Mouse (Mus musculus) neural tube, embryonic 12.5 days (tissue): Measurements from ENCODE around the gene Csnk2b. TPM values are rescaled to one million over a fixed set of nuclear protein-coding genes. Genes with fewer than 3 reads are reported as not detected.
A peak's percentile ranks its signal among the peaks of the same experiment; 100 is the strongest.
"Not testable (repeated sequence)": the region's sequence is repeated elsewhere in the genome, so short reads cannot be mapped to it uniquely, and the experiment has no call there.

Experiments
- ATAC-seq: fragments of 200-750 bp; cut with Nextera tagmentation; 2 replicates; pipeline ENCODE4 v1.8.0; 2017; ENCODE audit warnings: low read depth, mild to moderate bottlenecking, moderate TSS enrichment, moderate library complexity; ENCODE audit not compliant: low FRiP score
- H3K27ac ChIP-seq: fragments of 300-500 bp; sonication (generic); 2 replicates; pipeline ENCODE4 v1.5.1; 2016
- H3K27me3 ChIP-seq: fragments of 300-500 bp; sonication (generic); replicated peaks from 2 replicates; pipeline ENCODE4 v1.6.1; 2016; ENCODE audit warnings: mild to moderate bottlenecking
- H3K36me3 ChIP-seq: fragments of 300-500 bp; sonication (generic); 2 replicates; pipeline ENCODE4 v1.6.1; 2016; ENCODE audit warnings: mild to moderate bottlenecking
- H3K4me1 ChIP-seq: fragments of 300-500 bp; sonication (generic); 2 replicates; pipeline ENCODE4 v1.6.1; 2016
- H3K4me2 ChIP-seq: fragments of 300-500 bp; sonication (generic); replicated peaks from 2 replicates; pipeline ENCODE4 v1.6.1; 2016; ENCODE audit warnings: mild to moderate bottlenecking
- H3K4me3 ChIP-seq: fragments of 300-500 bp; sonication (generic); 2 replicates; pipeline ENCODE4 v1.5.1; 2016
- H3K9ac ChIP-seq: fragments of 300-500 bp; sonication (generic); 2 replicates; pipeline ENCODE4 v1.6.1; 2016; ENCODE audit warnings: mild to moderate bottlenecking
- H3K9me3 ChIP-seq: fragments of 300-500 bp; sonication (generic); 2 replicates; pipeline ENCODE4 v1.6.1; 2016; ENCODE audit warnings: mild to moderate bottlenecking
- WGBS: fragments of 180-500 bp; shearing (Covaris S2); methylation state at CpG from one replicate; pipeline ENCODE4 v1.1.7; 2016; 5-methylcytosine and 5-hydroxymethylcytosine counted together
- polyA plus RNA-seq: library from polyadenylated mRNA; unstranded; fragments of >200 nt; fragmentation: Nextera tagmentation; extraction: Ambion mirVana; gene quantifications from 2 replicates; pipeline ENCODE4 v1.2.1, GENCODE M21; 2016

Gene Csnk2b
- polyA plus RNA-seq, 1 experiment from 2014 or later, result 295 TPM

GRCm38 (mm10) chr17:35126206-35126611 lies 4.4 kb upstream of the Csnk2b start, which contains the start of gene D17H6S53E:
TSS of gene D17H6S53E (plus strand) at chr17:35126373.
- under 1% methylated on average over 36 of the region's 36 CpGs for WGBS
- Histone ChIP-seq H3K9ac (peak within 1 kb of the TSS; percentile 84), H3K4me1 (peaks cover 31% of the 10 kb centered on the region)

GRCm38 (mm10) chr17:35125578-35125977 lies 3.7 kb upstream of the Csnk2b start:
- peaks cover 31% of the 10 kb centered on the region for H3K4me1 ChIP-seq
- no peak overlapping the region for H3K27ac ChIP-seq
- peak overlapping the region; percentile 60; the same call in 1 of the 2 replicates for H3K4me3 ChIP-seq
- H3K9ac ChIP-seq, result peak overlapping the region; percentile 84
- peaks cover 17% of the 10 kb centered on the region for H3K36me3 ChIP-seq
- no peaks in the 10 kb centered on the region for H3K9me3 ChIP-seq
- no peak for ATAC-seq
- 35% methylated on average over 6 of the region's 6 CpGs for WGBS
- H3K4me2 ChIP-seq, result peak overlapping the region; percentile 82
- H3K27me3 ChIP-seq, result no peaks in the 10 kb centered on the region

More at GRCm38 (mm10) chr17:35126206-35126611, 4.4 kb upstream of the Csnk2b start, which contains the start of gene D17H6S53E:
- Histone ChIP-seq H3K27me3 (no peaks in the 10 kb centered on the region), H3K9me3 (no peaks in the 10 kb centered on the region), H3K4me3 (peak within 1 kb of the TSS; percentile 60), H3K36me3 (peaks cover 17% of the 10 kb centered on the region), H3K27ac (peak within 1 kb of the TSS; percentile 17; the same call in 1 of the 2 replicates), H3K4me2 (peak within 1 kb of the TSS; percentile 82)
- ATAC-seq, result peak; percentile 18; the same call in 1 of the 2 replicates

GRCm38 (mm10) chr17:35125081-35125480 lies 3.2 kb upstream of the Csnk2b start:
- peaks cover 36% of the 10 kb centered on the region for H3K4me1 ChIP-seq
- H3K36me3 ChIP-seq, result peaks cover 17% of the 10 kb centered on the region
- no peak for ATAC-seq
- WGBS, result 100% methylated on average over 1 of the region's 1 CpGs
- H3K9ac ChIP-seq, result no peak overlapping the region
- no peak overlapping the region for H3K4me3 ChIP-seq
- no peaks in the 10 kb centered on the region for H3K9me3 ChIP-seq
- no peak overlapping the region for H3K27ac ChIP-seq
- no peaks in the 10 kb centered on the region for H3K27me3 ChIP-seq
- no peak overlapping the region; the same call in 1 of the 2 replicates for H3K4me2 ChIP-seq

- not testable (repeated sequence) for ATAC-seq
- H3K4me1 ChIP-seq, result peaks cover 41% of the 10 kb centered on the region
These were observed 2.5 kb upstream of the Csnk2b start for GRCm38 (mm10) chr17:35124261-35124896.

GRCm38 (mm10) chr17:35123287-35123686 lies 1.4 kb upstream of the Csnk2b start:
- H3K9ac ChIP-seq, H3K9me3 ChIP-seq, H3K4me3 ChIP-seq, H3K27ac ChIP-seq, H3K27me3 ChIP-seq, H3K4me2 ChIP-seq, ATAC-seq: not testable (repeated sequence)
- Histone ChIP-seq H3K36me3 (peaks cover 25% of the 10 kb centered on the region), H3K4me1 (peaks cover 37% of the 10 kb centered on the region)
- WGBS, result 89% methylated on average over 9 of the region's 9 CpGs

More at GRCm38 (mm10) chr17:35124261-35124896, 2.5 kb upstream of the Csnk2b start:
- H3K9me3 ChIP-seq, H3K9ac ChIP-seq, H3K4me3 ChIP-seq, H3K27ac ChIP-seq, H3K27me3 ChIP-seq, H3K4me2 ChIP-seq: not testable (repeated sequence)
- peaks cover 17% of the 10 kb centered on the region for H3K36me3 ChIP-seq
- WGBS, result 94% methylated on average over 12 of the region's 12 CpGs

GRCm38 (mm10) chr17:35121143-35121799 lies 582 bp downstream of the Csnk2b start, which contains the start of gene Gpank1:
TSS of gene Gpank1 (plus strand) at chr17:35121455.
- ATAC-seq, result peak; percentile 94
- H3K4me3 ChIP-seq, result peak within 1 kb of the TSS; percentile 90
- peak within 1 kb of the TSS; percentile 97 for H3K4me2 ChIP-seq
- under 1% methylated on average over 50 of the region's 50 CpGs for WGBS
- H3K4me1 ChIP-seq, result peaks cover 21% of the 10 kb centered on the region
- H3K27ac ChIP-seq, result peak within 1 kb of the TSS; percentile 75
- H3K27me3 ChIP-seq, result no peaks in the 10 kb centered on the region
- H3K9me3 ChIP-seq, result no peaks in the 10 kb centered on the region
- peak within 1 kb of the TSS; percentile 96 for H3K9ac ChIP-seq
- H3K36me3 ChIP-seq, result peaks cover 40% of the 10 kb centered on the region

GRCm38 (mm10) chr17:35120745-35121142 lies 1.1 kb downstream of the Csnk2b start:
- Histone ChIP-seq H3K4me3 (peak overlapping the region; percentile 90), H3K27me3 (no peaks in the 10 kb centered on the region), H3K36me3 (peaks cover 45% of the 10 kb centered on the region), H3K4me2 (peak overlapping the region; percentile 97), H3K9me3 (no peaks in the 10 kb centered on the region), H3K4me1 (peaks cover 16% of the 10 kb centered on the region), H3K27ac (peak overlapping the region; percentile 22; the same call in 1 of the 2 replicates), H3K9ac (peak overlapping the region; percentile 96)
- WGBS, result under 1% methylated on average over 33 of the region's 33 CpGs
- no peak; the same call in 1 of the 2 replicates for ATAC-seq

- peaks cover 49% of the 10 kb centered on the region for H3K36me3 ChIP-seq
These were observed 6.5 kb downstream of the Csnk2b start, which contains the start of gene Ly6g5b for GRCm38 (mm10) chr17:35115046-35116019. TSS of gene Ly6g5b (minus strand) at chr17:35115428.

GRCm38 (mm10) chr17:35111774-35112173 lies 10.1 kb downstream of the Csnk2b start:
- ATAC-seq, result no peak
- WGBS, result 76% methylated on average over 9 of the region's 9 CpGs
- H3K27ac ChIP-seq, result no peak overlapping the region
- no peaks in the 10 kb centered on the region for H3K9me3 ChIP-seq
- H3K4me1 ChIP-seq, result no peaks in the 10 kb centered on the region; the same call in 1 of the 2 replicates
- H3K4me2 ChIP-seq, result no peak overlapping the region
- no peaks in the 10 kb centered on the region for H3K27me3 ChIP-seq
- no peak overlapping the region for H3K4me3 ChIP-seq
- peaks cover 29% of the 10 kb centered on the region for H3K36me3 ChIP-seq
- H3K9ac ChIP-seq, result no peak overlapping the region

More at GRCm38 (mm10) chr17:35115046-35116019, 6.5 kb downstream of the Csnk2b start, which contains the start of gene Ly6g5b:
- no peak for ATAC-seq
- Histone ChIP-seq H3K4me2 (no peak within 1 kb of the TSS), H3K27me3 (no peaks in the 10 kb centered on the region), H3K4me1 (peaks cover 7% of the 10 kb centered on the region), H3K4me3 (no peak within 1 kb of the TSS), H3K9ac (no peak within 1 kb of the TSS), H3K27ac (no peak within 1 kb of the TSS), H3K9me3 (no peaks in the 10 kb centered on the region)
- 86% methylated on average over 8 of the region's 8 CpGs for whole genome bisulfite sequencing

- 80% methylated on average over 6 of the region's 6 CpGs for WGBS
These were observed 13.8 kb downstream of the Csnk2b start, which contains the start of gene Ly6g5c for GRCm38 (mm10) chr17:35108097-35108496. TSS of gene Ly6g5c (plus strand) at chr17:35108279.

GRCm38 (mm10) chr17:35106522-35106921 lies 15.3 kb downstream of the Csnk2b start:
- Histone ChIP-seq H3K27me3 (no peaks in the 10 kb centered on the region), H3K9me3 (no peaks in the 10 kb centered on the region), H3K4me1 (no peaks in the 10 kb centered on the region), H3K4me2 (no peak overlapping the region), H3K36me3 (peaks cover 23% of the 10 kb centered on the region), H3K4me3 (no peak overlapping the region), H3K27ac (no peak overlapping the region), H3K9ac (peak overlapping the region; percentile 13; the same call in 1 of the 2 replicates)
- WGBS, result 79% methylated on average over 3 of the region's 3 CpGs
- ATAC-seq, result no peak

More at GRCm38 (mm10) chr17:35108097-35108496, 13.8 kb downstream of the Csnk2b start, which contains the start of gene Ly6g5c:
- H3K9me3 ChIP-seq, result no peaks in the 10 kb centered on the region
- no peaks in the 10 kb centered on the region for H3K27me3 ChIP-seq
- H3K4me1 ChIP-seq, result no peaks in the 10 kb centered on the region; the same call in 1 of the 2 replicates
- H3K36me3 ChIP-seq, result peaks cover 7% of the 10 kb centered on the region
- no peak for ATAC-seq
- no peak within 1 kb of the TSS for H3K27ac ChIP-seq
- no peak within 1 kb of the TSS for H3K9ac ChIP-seq
- H3K4me2 ChIP-seq, result no peak within 1 kb of the TSS
- H3K4me3 ChIP-seq, result no peak within 1 kb of the TSS
